Mouse (Mus musculus) hematopoietic stem cell, adult 5-6 weeks (primary cell): ENCODE data around the gene Slc27a1. TPM values are rescaled to one million over a fixed set of nuclear protein-coding genes. Genes with fewer than 3 reads are reported as not detected.
A peak's percentile ranks its signal among the peaks of the same experiment; 100 is the strongest.

Source experiments
- ATAC-seq, 2 experiments: fragments of 125-278 bp in 1 of 2; replicated peaks in 1 of 2; 2 replicates each; pipeline ENCODE4 v1.8.0; 2016 to 2017; ENCODE audit warnings: inconsistent platforms in 2 of 2, mild to moderate bottlenecking in 2 of 2, moderate number of reproducible peaks in 2 of 2, low read depth in 1 of 2, moderate TSS enrichment in 1 of 2; ENCODE audit not compliant: low FRiP score in 2 of 2, poor library complexity in 2 of 2, severe bottlenecking in 2 of 2, insufficient read depth in 1 of 2, low TSS enrichment in 1 of 2
- total RNA-seq: library from RNA; stranded (forward); fragments of 172-1452, 232-1000 nt; gene quantifications from 2 replicates; pipeline ENCODE4 v1.2.3, GENCODE M21; 2017

Gene Slc27a1
- total RNA-seq, 1 experiment from 2014 or later: 13.3 TPM

DNA sequence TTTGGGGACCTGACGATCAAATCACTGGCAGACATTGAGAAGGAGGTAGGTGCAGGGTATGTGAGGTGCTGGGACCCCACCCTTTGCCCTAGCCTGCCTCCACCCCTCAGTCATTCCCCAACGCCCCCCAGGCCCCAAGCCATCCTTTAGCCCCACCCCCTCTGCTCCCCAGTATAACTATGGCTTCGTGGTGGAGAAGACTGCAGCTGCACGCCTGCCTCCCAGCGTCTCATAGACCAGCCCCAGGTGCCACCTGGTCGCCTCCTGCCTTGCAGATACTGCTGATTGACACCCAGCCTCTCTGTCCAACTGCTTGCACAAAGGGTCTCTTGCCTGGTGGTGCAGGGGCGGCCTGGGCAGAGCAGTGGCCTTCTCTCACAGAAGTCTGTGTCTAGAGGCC is 21.1 kb upstream of the Slc27a1 start:
- no peak for ATAC-seq

- ATAC-seq: no peak
These were observed 17.9 kb upstream of the Slc27a1 start for GRCm38 (mm10) chr8:71550754-71551153.

DNA sequence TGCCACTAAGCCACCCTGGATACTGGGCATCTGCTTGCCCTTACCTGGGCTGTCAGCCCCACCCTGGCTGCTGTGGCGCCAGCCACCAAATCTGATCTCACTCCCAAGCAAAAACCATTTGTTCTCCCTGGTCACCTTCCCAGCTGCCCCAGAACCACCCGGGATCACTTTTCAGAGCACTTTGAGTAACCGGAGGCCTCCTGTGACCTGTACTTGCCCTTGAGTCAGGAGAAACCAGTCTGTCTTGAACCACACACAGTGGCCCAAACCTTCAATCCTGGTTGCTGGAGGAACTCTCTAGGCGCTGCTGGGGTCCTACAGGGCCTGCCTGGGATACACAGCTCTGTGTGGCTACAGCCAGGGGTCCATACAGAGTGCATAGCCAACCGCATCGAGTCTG is 15.9 kb upstream of the Slc27a1 start:
- no peak for ATAC-seq

DNA sequence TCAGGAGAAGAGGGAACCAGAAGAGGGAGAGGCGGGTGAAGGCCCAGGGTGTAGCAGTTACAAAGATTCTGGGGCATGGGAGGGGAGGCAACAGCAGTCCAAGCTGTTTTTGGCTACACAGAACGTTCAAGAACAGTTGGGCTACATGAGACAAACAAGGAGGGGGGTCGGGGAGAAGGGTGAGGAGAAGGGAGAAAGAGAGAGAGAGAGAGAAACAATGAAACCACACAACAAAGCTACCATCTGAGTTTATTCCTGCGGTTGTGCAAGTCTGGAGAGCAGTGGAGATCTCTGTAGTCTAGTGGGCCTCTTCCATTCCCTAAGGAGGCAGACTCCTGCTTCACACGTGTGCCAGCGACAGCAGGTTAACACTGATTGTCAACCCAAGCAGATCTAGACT is 14.7 kb upstream of the Slc27a1 start:
- no peak for ATAC-seq

DNA sequence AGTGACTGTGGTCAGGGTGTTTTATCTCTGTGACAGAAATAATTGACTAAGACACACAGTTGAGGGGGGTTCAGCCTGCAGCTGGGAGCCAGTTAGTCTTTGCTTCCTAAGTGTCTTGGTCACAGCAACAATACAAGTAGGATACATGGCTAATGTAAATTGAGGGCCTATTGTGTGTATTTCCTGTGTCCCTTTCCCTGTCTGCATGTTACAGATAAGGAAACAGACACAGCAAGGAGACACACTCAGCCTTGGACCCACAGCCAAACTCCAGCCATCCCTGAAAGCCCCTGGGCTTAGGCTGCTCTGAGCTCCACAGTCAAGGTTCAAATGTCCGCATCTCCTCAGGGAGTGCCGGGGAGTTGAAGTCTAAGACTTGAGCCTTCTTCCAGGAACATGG is 14.0 kb upstream of the Slc27a1 start:
- ATAC-seq: no peak

- no peak for ATAC-seq
These were observed 10.4 kb upstream of the Slc27a1 start, which contains the start of gene Tmem221 for GRCm38 (mm10) chr8:71558071-71558957. Gene Tmem221, minus strand, starts transcription at chr8:71558871.

- peak; percentile 56 to 63 for ATAC-seq
These were observed 9.6 kb upstream of the Slc27a1 start for GRCm38 (mm10) chr8:71558958-71559690.

DNA sequence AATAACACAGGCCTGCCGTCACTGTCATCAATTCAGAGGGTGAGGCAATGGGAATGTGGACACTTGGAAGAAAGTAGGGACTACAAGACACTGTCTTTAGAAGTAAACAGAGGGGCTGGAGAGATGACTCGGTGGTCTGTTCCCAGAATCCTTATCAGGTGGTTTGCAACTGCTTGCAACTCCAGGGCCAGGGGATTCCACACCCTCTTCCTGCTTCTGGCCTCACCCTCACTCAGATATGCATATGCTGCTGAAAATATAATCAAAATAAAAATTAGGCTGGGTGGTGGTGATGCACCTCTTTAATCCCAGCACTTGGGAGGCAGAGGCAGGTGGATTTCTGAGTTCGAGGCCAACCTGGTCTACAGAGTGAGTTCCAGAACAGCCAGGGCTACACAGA is 8.6 kb upstream of the Slc27a1 start:
- ATAC-seq: no peak

- ATAC-seq: no peak
These were observed 7.9 kb upstream of the Slc27a1 start for GRCm38 (mm10) chr8:71560765-71561164.

- peak; percentile 56 to 60 for ATAC-seq
These were observed 7.3 kb upstream of the Slc27a1 start for GRCm38 (mm10) chr8:71561401-71561800.

DNA sequence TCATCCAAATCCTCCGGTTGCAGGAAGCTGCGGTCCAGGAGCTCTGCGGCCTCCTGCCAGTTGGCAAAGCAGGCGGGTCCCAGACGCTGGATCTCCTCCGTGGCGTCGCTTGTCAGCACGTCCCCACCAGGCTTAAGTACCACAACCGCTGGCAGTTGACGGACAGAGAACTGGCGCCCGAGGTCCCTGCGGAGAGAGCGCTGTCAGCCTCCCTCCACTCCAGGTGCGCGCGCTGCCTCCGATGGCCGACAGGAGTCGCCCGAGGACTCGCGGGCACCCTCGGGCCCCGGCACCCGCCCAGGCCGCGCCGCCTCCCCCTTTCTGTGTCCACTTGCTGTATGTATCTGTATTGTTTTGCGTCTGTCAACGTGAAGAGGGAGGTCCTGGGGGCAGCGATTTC is 5.9 kb upstream of the Slc27a1 start:
- ATAC-seq: peak; percentile 63 to 75

DNA sequence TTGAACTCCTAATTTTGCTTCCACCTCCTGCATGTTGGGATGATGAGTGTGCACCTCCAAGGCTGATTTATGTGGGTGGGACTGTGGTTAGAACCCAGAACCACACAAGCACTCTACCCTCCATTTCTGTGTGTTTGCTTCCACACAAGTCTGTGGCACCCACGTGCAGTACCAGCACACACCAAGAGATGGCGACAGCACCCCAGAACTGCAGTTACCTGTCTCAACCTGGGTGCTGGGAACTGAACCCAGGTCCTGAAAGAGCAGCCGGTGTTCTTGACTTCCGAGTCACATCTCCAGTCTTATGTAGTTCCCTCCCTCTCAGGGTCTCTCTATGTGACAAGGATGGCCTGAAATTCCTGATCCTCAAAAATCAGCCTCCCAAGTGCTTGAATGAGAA is 4.7 kb upstream of the Slc27a1 start:
- ATAC-seq: no peak

DNA sequence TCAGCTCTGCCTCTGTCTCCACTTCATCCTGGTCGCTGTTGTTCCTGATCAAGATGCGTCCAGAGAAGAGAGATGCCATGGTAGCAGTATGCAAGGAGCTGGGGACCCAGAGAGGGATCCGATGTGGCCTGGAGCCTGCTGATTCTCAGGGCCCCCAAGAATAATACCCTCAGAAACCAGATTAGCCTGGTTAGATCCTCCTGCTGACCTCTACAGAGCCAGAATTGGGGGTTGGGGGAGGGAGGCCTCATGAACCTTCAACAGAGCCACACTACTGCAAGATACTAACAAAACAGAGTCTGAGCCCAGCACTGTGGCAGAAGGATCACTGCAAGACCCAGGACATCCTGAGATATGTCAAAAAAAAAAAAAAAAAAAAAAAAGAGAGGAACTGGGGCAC is 2.2 kb upstream of the Slc27a1 start, which contains the start of gene Nxnl1:
Gene Nxnl1 (minus strand): TSS at position 101 of the 400 bp plus-strand sequence.
- ATAC-seq: no peak

GRCm38 (mm10) chr8:71567587-71567986 is 1.1 kb upstream of the Slc27a1 start:
- ATAC-seq: no peak

DNA sequence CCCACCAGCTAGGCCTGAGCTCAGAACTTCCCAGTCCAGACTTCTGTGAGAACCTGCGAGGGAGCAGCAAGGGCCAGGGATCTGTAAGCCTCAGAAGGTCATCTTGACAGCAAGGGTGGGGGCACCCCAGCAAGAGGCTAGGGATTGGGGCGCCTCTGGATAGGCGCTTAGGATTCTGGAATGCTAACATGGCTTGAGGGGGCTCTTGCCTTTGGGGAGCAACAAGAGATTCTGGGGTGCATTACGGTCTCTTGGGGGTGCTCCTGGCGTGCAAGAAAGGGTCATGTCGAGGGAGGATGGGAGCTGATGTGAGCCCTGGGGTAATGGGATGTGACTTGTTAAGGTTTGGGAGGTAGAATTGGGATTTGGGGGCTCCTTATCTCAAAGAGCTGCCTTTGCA is 259 bp downstream of the Slc27a1 start:
- no peak for ATAC-seq

DNA sequence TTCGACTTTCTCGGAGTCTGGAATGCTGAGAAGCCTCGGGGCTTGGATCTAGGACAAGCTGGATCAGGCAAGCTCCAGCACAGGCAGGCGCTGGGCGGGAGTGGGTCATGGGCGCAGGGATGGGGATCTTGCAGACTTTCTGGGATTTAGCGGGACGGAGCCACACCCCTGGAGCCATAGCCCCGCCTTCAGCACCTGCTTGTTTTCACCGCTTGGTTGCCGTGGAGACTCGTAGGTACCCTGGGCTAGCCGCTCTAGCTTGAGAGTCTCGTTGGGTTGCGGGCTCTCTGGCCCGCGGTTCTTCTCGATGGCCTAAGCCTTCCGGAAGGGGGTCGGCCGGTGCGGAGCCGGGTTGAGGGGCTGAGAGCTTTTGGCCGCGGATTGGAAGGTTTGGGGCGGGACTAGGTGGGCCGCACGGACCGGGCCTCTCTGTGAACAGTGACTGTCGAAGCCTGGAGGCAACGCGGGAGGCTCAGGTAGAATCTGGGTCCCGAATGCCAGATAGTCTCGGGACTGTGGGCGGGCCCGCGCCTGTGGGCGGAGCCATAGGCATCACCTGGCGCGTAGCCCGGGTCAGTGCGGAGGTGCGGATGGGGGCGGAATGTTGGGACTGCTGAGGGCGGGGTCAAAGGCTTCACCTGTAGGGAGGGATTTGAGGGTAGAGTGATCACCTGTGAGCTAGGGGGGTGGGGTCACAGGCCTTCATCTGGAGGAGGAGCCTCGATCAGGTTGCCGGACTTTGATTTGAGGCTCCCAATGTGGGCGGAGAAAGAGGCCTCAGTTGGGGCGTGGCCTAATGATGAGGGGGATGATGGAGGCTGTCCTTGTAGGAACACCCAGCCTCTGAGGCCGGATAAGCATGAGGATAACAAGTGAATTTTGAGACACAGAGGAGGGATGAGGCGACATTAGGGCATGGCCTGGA is 946 bp downstream of the Slc27a1 start:
- peak; percentile 59 to 62 for ATAC-seq

GRCm38 (mm10) chr8:71570291-71570954 is 1.7 kb downstream of the Slc27a1 start:
- peak; percentile 77 to 89 for ATAC-seq
